Mouse (Mus musculus) liver, embryonic 14.5 days (tissue): ENCODE measurements around the gene Brd2. TPM values are rescaled to one million over a fixed set of nuclear protein-coding genes. Genes with fewer than 3 reads are reported as not detected.
A peak's percentile ranks its signal among the peaks of the same experiment; 100 is the strongest.
"Not testable (repeated sequence)": the region's sequence is repeated elsewhere in the genome, so short reads cannot be mapped to it uniquely, and the experiment has no call there.

ENCODE experiments used
- ATAC-seq: fragments of 200-750 bp; cut with Nextera tagmentation; 2 replicates; pipeline ENCODE4 v1.8.0; 2017; ENCODE audit warnings: moderate number of reproducible peaks, mild to moderate bottlenecking, moderate library complexity; ENCODE audit not compliant: insufficient read depth
- DNase-seq, 3 experiments: peaks; one replicate each; pipeline ENCODE4 v3.0.0-alpha.2; 2012 to 2013; ENCODE audit warnings: low read depth in 3 of 3, low spot score in 3 of 3
- H3K27ac ChIP-seq: fragments of 300-500 bp; sonication (generic); 2 replicates; pipeline ENCODE4 v1.5.1; 2014; ENCODE audit warnings: moderate library complexity, mild to moderate bottlenecking, control low read depth, inconsistent platforms
- H3K27me3 ChIP-seq: fragments of 300-500 bp; sonication (generic); 2 replicates; pipeline ENCODE4 v1.6.1; 2014; ENCODE audit warnings: mild to moderate bottlenecking, low read length, moderate library complexity; ENCODE audit not compliant: control insufficient read depth, insufficient read depth
- H3K36me3 ChIP-seq: fragments of 300-500 bp; sonication (generic); replicated peaks from 2 replicates; pipeline ENCODE4 v1.6.1; 2014; ENCODE audit warnings: low read depth; ENCODE audit not compliant: control insufficient read depth, insufficient read depth
- H3K4me1 ChIP-seq, 2 experiments: fragments of 200-500 bp in 1 of 2; fragments of 300-500 bp in 1 of 2; sonication (generic) in 1 of 2; replicated peaks; 2 replicates each; pipeline ENCODE4 v1.6.1; 2012 to 2014; ENCODE audit warnings: antibody characterized with exemption in 1 of 2, inconsistent platforms in 1 of 2, low read length in 1 of 2; ENCODE audit not compliant: control insufficient read depth in 2 of 2, insufficient read depth in 2 of 2
- H3K4me2 ChIP-seq: fragments of 300-500 bp; sonication (generic); 2 replicates; pipeline ENCODE4 v1.6.1; 2014; ENCODE audit warnings: low read depth, mild to moderate bottlenecking, control low read depth, moderate library complexity
- H3K4me3 ChIP-seq, 2 experiments: fragments of 200-500 bp in 1 of 2; fragments of 300-500 bp in 1 of 2; sonication (generic) in 1 of 2; 2 replicates each; pipeline ENCODE4 v1.5.1; 2012 to 2014; ENCODE audit warnings: low read depth in 2 of 2, low read length in 2 of 2, mild to moderate bottlenecking in 2 of 2, control low read depth in 1 of 2, inconsistent platforms in 1 of 2, moderate library complexity in 1 of 2; ENCODE audit not compliant: insufficient read depth in 1 of 2
- H3K9ac ChIP-seq: fragments of 300-500 bp; sonication (generic); replicated peaks from 2 replicates; pipeline ENCODE4 v1.6.1; 2014; ENCODE audit warnings: mild to moderate bottlenecking, control low read depth, moderate library complexity
- H3K9me3 ChIP-seq: fragments of 300-500 bp; sonication (generic); 2 replicates; pipeline ENCODE4 v1.6.1; 2016; ENCODE audit warnings: low read length, mixed read lengths; ENCODE audit not compliant: control insufficient read depth
- CTCF ChIP-seq: IDR thresholded peaks from 2 replicates; pipeline ENCODE4 v1.5.1; 2016; ENCODE audit warnings: antibody characterized with exemption, low read depth, control low read depth
- EP300 ChIP-seq: IDR thresholded peaks from 2 replicates; pipeline ENCODE4 v1.6.1; 2016; ENCODE audit warnings: antibody characterized with exemption, low read depth
- WGBS: fragments of 180-500 bp; shearing (Covaris S2); extraction: QIAGEN DNeasy Blood & Tissue Kit; methylation state at CpG from one replicate; pipeline ENCODE4 v1.1.7; 2014; ENCODE audit not compliant: insufficient replicate concordance; 5-methylcytosine and 5-hydroxymethylcytosine counted together
- polyA plus RNA-seq, 2 experiments: library from polyadenylated mRNA; depleted of rRNA in 1 of 2; stranded (reverse) in 1 of 2; unstranded in 1 of 2; fragments of >200 nt; fragmentation: Nextera tagmentation in 1 of 2; extraction: Ambion mirVana in 1 of 2; gene quantifications; 2 replicates each; pipeline versions ENCODE4 v1.2.1 to v1.2.3; 2012 to 2014

Brd2 gene
- polyA plus RNA-seq, 2 experiments = 28.8 to 48.7 TPM

- DNase-seq (no peak), ATAC-seq (no peak)
- TF ChIP-seq CTCF (peak; percentile 44; the same call in 1 of the 2 replicates), EP300 (no peak)
- H3K4me2 ChIP-seq = no peak overlapping the region
- 0 out of 4 replicates have a peak, but pooled peaks cover 0 to 2% of the 10 kb centered on the region in 2 experiments for H3K4me1 ChIP-seq
- H3K4me3 ChIP-seq = no peak overlapping the region
- no peak overlapping the region for H3K27ac ChIP-seq
- no peaks in the 10 kb centered on the region for H3K9me3 ChIP-seq
- 23% methylated on average over 6 of the region's 6 CpGs for WGBS
- no peaks in the 10 kb centered on the region for H3K27me3 ChIP-seq
- no peak overlapping the region for H3K9ac ChIP-seq
- no peaks in the 10 kb centered on the region for H3K36me3 ChIP-seq
Observed at GRCm38 (mm10) chr17:34165033-34165730, 42.7 kb upstream of the Brd2 start.

- Histone ChIP-seq H3K4me2 (no peak overlapping the region), H3K36me3 (no peaks in the 10 kb centered on the region), H3K27ac (no peak overlapping the region), H3K4me3 (no peak overlapping the region), H3K9me3 (no peaks in the 10 kb centered on the region), H3K27me3 (no peaks in the 10 kb centered on the region), H3K9ac (no peak overlapping the region), H3K4me1 (0 out of 4 replicates have a peak, but pooled peaks cover 0 to 2% of the 10 kb centered on the region in 2 experiments)
- TF ChIP-seq CTCF (peak; percentile 55), EP300 (no peak)
- no peak for ATAC-seq
- DNase-seq = no peak
- 45% methylated on average over 9 of the region's 9 CpGs for WGBS
Observed at GRCm38 (mm10) chr17:34164202-34164895, 41.9 kb upstream of the Brd2 start.

GRCm38 (mm10) chr17:34155534-34155933 is 33.1 kb upstream of the Brd2 start:
- 53% methylated on average over 5 of the region's 5 CpGs for WGBS
- no peak for ATAC-seq
- no peaks in the 10 kb centered on the region for H3K9me3 ChIP-seq
- no peaks in the 10 kb centered on the region for H3K27me3 ChIP-seq
- DNase-seq = no peak
- no peaks in the 10 kb centered on the region for H3K36me3 ChIP-seq
- no peak overlapping the region for H3K4me3 ChIP-seq
- no peak overlapping the region for H3K9ac ChIP-seq
- H3K27ac ChIP-seq = no peak overlapping the region
- no peaks in the 10 kb centered on the region for H3K4me1 ChIP-seq
- H3K4me2 ChIP-seq = no peak overlapping the region
- TF ChIP-seq EP300 (no peak), CTCF (no peak)

- TF ChIP-seq CTCF (no peak), EP300 (no peak)
- H3K27ac ChIP-seq = no peak within 1 kb of the TSS
- 36% methylated on average over 4 of the region's 4 CpGs for WGBS
Observed at GRCm38 (mm10) chr17:34152923-34153322, 30.5 kb upstream of the Brd2 start, which contains the start of gene H2-DMb1. H2-DMb1 (plus strand) TSS chr17:34153072.

GRCm38 (mm10) chr17:34144960-34145371 is 22.5 kb upstream of the Brd2 start:
- DNase-seq = no peak
- WGBS = 63% methylated on average over 3 of the region's 3 CpGs
- TF ChIP-seq EP300 (no peak), CTCF (no peak)

More at GRCm38 (mm10) chr17:34152923-34153322, 30.5 kb upstream of the Brd2 start, which contains the start of gene H2-DMb1:
- ATAC-seq (no peak), DNase-seq (no peak)
- no peak within 1 kb of the TSS for H3K4me2 ChIP-seq
- no peak within 1 kb of the TSS for H3K9ac ChIP-seq
- H3K4me1 ChIP-seq = no peaks in the 10 kb centered on the region
- no peaks in the 10 kb centered on the region for H3K27me3 ChIP-seq
- no peaks in the 10 kb centered on the region for H3K9me3 ChIP-seq
- no peaks in the 10 kb centered on the region for H3K36me3 ChIP-seq
- H3K4me3 ChIP-seq = no peak within 1 kb of the TSS

GRCm38 (mm10) chr17:34144221-34144620 is 21.8 kb upstream of the Brd2 start:
- H3K4me2 ChIP-seq, H3K4me3 ChIP-seq, DNase-seq, ATAC-seq, H3K9me3 ChIP-seq, H3K36me3 ChIP-seq, H3K4me1 ChIP-seq, H3K9ac ChIP-seq, H3K27ac ChIP-seq: not testable (repeated sequence)
- 81% methylated on average over 4 of the region's 4 CpGs for WGBS
- H3K27me3 ChIP-seq = peaks cover 12% of the 10 kb centered on the region

More at GRCm38 (mm10) chr17:34144960-34145371, 22.5 kb upstream of the Brd2 start:
- Histone ChIP-seq H3K9ac (no peak overlapping the region), H3K9me3 (no peaks in the 10 kb centered on the region), H3K27me3 (peaks cover 9% of the 10 kb centered on the region; the same call in 1 of the 2 replicates), H3K4me1 (peaks cover 1 to 6% of the 10 kb centered on the region in 2 experiments; a peak in 3 of 4 replicates), H3K4me3 (no peak overlapping the region), H3K27ac (no peak overlapping the region), H3K36me3 (no peaks in the 10 kb centered on the region), H3K4me2 (no peak overlapping the region)
- no peak for ATAC-seq
